Mouse (Mus musculus) intestine, postnatal 0 days (tissue): ENCODE data around the gene Decr2. TPM values are rescaled to one million over a fixed set of nuclear protein-coding genes. Genes with fewer than 3 reads are reported as not detected.
A peak's percentile ranks its signal among the peaks of the same experiment; 100 is the strongest.

Source experiments
- ATAC-seq: fragments of 200-750 bp; cut with Nextera tagmentation; 2 replicates; pipeline ENCODE4 v1.8.0; 2017; ENCODE audit warnings: mild to moderate bottlenecking, moderate TSS enrichment, moderate library complexity
- H3K27ac ChIP-seq: fragments of 300-500 bp; sonication (generic); 2 replicates; pipeline ENCODE4 v1.5.1; 2014; ENCODE audit warnings: mild to moderate bottlenecking, low read depth, low read length, moderate library complexity
- H3K27me3 ChIP-seq: fragments of 300-500 bp; sonication (generic); replicated peaks from 2 replicates; pipeline ENCODE4 v1.6.1; 2014; ENCODE audit warnings: low read length, mixed read lengths; ENCODE audit not compliant: control insufficient read depth, insufficient read depth
- H3K36me3 ChIP-seq: fragments of 300-500 bp; sonication (generic); 2 replicates; pipeline ENCODE4 v1.6.1; 2014; ENCODE audit warnings: mild to moderate bottlenecking, moderate library complexity; ENCODE audit not compliant: control insufficient read depth, insufficient read depth
- H3K4me1 ChIP-seq: fragments of 300-500 bp; sonication (generic); replicated peaks from 2 replicates; pipeline ENCODE4 v1.6.1; 2014; ENCODE audit warnings: antibody characterized with exemption, low read length, mixed read lengths; ENCODE audit not compliant: control insufficient read depth, insufficient read depth
- H3K4me2 ChIP-seq: fragments of 300-500 bp; sonication (generic); replicated peaks from 2 replicates; pipeline ENCODE4 v1.6.1; 2014; ENCODE audit warnings: low read depth, mild to moderate bottlenecking, moderate library complexity
- H3K4me3 ChIP-seq: fragments of 300-500 bp; sonication (generic); 2 replicates; pipeline ENCODE4 v1.5.1; 2014; ENCODE audit warnings: low read depth, low read length
- H3K9ac ChIP-seq: fragments of 300-500 bp; sonication (generic); 2 replicates; pipeline ENCODE4 v1.6.1; 2014; ENCODE audit warnings: mild to moderate bottlenecking, low read depth, low read length
- H3K9me3 ChIP-seq: fragments of 300-500 bp; sonication (generic); 2 replicates; pipeline ENCODE4 v1.6.1; 2016; ENCODE audit warnings: mixed run types; ENCODE audit not compliant: control insufficient read depth
- CTCF ChIP-seq: sonication (generic); IDR thresholded peaks from 2 replicates; pipeline ENCODE4 v1.5.1; 2016; ENCODE audit warnings: low read depth, mild to moderate bottlenecking, control low read depth, antibody characterized with exemption, moderate library complexity
- WGBS: fragments of 180-500 bp; shearing (Covaris S2); extraction: QIAGEN DNeasy Blood & Tissue Kit; methylation state at CpG from one replicate; pipeline ENCODE4 v1.1.7; 2014; 5-methylcytosine and 5-hydroxymethylcytosine counted together
- polyA plus RNA-seq: library from polyadenylated mRNA; unstranded; fragments of >200 nt; fragmentation: Nextera tagmentation; extraction: Ambion mirVana; gene quantifications from 2 replicates; pipeline ENCODE4 v1.2.1, GENCODE M21; 2015

The Decr2 gene
- polyA plus RNA-seq: 36.2 and 37.4 TPM in 2 replicates

DNA sequence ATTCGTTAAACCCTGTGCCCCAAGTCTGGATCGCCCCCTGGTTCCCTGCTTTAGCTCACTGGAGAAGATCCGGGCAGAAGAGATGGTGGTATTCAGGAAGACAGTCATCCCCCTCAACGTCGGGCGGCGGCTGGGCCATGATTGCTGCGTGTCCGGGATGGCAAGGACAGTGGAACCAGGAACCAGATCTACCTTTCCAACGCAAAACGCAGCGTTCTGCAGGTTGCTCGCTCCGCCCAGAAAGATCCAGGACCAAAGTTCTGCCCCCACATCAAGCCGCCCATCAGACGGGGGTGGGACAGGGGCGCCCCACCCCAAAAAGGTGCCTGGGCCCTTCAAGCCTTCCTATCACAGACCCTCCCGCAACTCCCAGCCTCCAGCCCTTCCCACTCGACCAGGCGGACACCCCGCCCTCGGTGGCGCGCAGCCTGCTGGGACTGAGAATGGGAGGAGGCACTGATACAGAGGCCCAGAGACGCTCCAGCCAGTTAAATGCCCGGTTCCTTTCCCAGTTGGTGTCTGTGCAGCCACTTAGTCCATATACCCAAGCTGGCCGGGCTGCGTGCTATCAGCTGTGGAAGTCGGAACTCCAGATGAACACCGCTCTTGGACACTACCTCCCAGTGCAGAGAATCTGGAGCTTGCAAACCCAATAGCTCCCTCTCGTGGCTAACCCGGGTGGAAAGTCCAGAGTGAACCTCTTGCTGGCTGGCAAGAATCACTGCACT is at the start of gene Decr2:
Gene Decr2, minus strand, starts transcription at position 433 of the 728 bp plus-strand sequence.
- Histone ChIP-seq H3K9ac (peak within 1 kb of the TSS; percentile 47), H3K9me3 (no peaks in the 10 kb centered on the region), H3K27ac (peak within 1 kb of the TSS; percentile 79), H3K27me3 (no peaks in the 10 kb centered on the region), H3K36me3 (peaks cover 5% of the 10 kb centered on the region; the same call in 1 of the 2 replicates), H3K4me1 (no peaks in the 10 kb centered on the region), H3K4me3 (peak within 1 kb of the TSS; percentile 57), H3K4me2 (peak within 1 kb of the TSS; percentile 84)
- ATAC-seq: peak; percentile 95
- WGBS: under 1% methylated on average over 32 of the region's 32 CpGs
- peak; percentile 96 for TF ChIP-seq CTCF

DNA sequence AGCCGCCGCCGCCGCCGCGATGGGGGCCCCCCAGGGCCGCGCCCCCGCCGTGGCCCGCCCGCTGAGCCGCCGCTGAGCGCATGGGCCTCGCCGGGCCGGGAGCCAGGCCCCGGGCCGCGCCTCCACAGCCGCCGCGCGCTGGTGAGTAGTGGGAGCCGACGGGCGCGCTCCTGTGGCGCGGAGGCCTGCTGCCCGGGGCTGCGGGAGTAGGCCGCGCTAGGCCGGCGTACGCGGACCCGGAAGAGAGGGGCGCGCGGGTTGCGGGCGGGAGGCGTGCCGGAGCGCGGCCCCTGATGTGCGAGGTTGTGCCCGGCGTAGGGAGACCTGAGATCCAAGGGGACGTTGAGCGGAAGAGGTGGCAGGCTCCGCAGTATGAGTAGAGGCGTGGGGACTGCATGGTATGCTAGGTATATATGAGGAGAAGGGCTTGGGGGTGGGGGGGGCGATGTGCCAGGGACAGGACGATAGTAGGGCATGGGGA is 48.8 kb upstream of the Decr2 start:
- no peaks in the 10 kb centered on the region for H3K27me3 ChIP-seq
- peak overlapping the region; percentile 75 for H3K4me3 ChIP-seq
- H3K4me1 ChIP-seq: no peaks in the 10 kb centered on the region
- peak overlapping the region; percentile 92 for H3K27ac ChIP-seq
- no peaks in the 10 kb centered on the region for H3K9me3 ChIP-seq
- under 1% methylated on average over 44 of the region's 58 CpGs for WGBS
- peak overlapping the region; percentile 86 for H3K4me2 ChIP-seq
- TF ChIP-seq CTCF: no peak
- peaks cover 17% of the 10 kb centered on the region; the same call in 1 of the 2 replicates for H3K36me3 ChIP-seq
- peak; percentile 71 for ATAC-seq
- peak overlapping the region; percentile 98 for H3K9ac ChIP-seq

DNA sequence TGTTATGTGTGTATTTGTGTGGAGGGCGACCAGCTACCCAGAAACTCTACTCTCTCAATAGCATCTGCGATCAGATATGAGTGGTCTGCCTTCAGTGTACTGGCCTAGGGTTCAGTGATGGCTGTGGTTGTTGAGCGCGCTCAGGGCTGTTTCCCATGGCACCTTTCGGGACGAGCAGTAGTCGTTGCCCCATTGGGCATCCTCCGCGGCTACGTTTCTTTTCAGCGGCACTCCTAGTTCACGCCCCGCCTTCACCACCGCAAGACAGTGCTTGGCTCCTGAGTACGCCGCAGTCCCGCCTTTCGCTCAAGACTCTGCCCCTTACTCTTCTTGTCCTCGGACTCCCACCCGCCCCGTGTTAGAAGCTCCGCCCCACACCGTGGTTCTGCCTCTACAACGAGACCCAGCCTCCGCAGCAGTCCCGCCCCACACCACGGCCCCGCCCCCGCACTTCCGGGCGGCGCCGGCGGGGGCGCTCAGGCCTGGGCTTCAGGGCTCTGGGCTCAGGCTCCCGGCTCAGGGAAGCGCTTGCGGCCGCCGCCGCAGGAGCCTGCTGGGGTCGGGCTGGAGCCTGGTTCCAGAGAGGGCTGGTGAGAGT is 48.2 kb upstream of the Decr2 start, which contains the start of gene Axin1:
Gene Axin1, plus strand, starts transcription at position 450 of the 598 bp plus-strand sequence.
- no peaks in the 10 kb centered on the region for H3K27me3 ChIP-seq
- peak within 1 kb of the TSS; percentile 98 for H3K9ac ChIP-seq
- ATAC-seq: peak; percentile 97
- no peaks in the 10 kb centered on the region for H3K4me1 ChIP-seq
- peaks cover 12% of the 10 kb centered on the region; the same call in 1 of the 2 replicates for H3K36me3 ChIP-seq
- H3K4me3 ChIP-seq: peak within 1 kb of the TSS; percentile 75
- peak; percentile 76 for TF ChIP-seq CTCF
- under 1% methylated on average over 42 of the region's 42 CpGs for WGBS
- H3K27ac ChIP-seq: peak within 1 kb of the TSS; percentile 92
- H3K4me2 ChIP-seq: peak within 1 kb of the TSS; percentile 86
- H3K9me3 ChIP-seq: no peaks in the 10 kb centered on the region

DNA sequence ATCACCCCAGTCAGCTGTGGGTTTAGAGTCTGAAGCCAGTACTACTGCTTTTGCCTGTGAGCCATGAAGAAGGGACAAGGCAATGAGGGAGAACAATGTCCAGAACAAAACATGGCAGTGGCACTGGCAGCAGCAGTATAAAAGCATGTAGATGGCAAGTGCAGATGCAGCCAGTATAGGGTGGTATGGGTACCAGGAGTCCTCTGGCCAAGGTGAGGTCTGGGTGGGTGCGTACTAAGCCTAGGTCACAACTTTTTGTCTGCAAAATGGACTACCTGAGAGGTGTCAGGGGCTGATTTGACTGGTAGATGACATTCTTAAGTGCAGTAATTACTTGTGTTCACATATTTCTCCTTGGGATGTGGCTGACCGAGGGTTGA is 47.6 kb upstream of the Decr2 start:
- H3K27ac ChIP-seq: 0 out of 2 replicates have a peak overlapping the region, but pooled peaks have one; percentile 92
- WGBS: 66% methylated on average over 2 of the region's 2 CpGs
- ATAC-seq: no peak
- TF ChIP-seq CTCF: no peak
- H3K4me1 ChIP-seq: no peaks in the 10 kb centered on the region
- no peaks in the 10 kb centered on the region for H3K27me3 ChIP-seq
- peak overlapping the region; percentile 86 for H3K4me2 ChIP-seq
- no peak overlapping the region; the same call in 1 of the 2 replicates for H3K4me3 ChIP-seq
- H3K9me3 ChIP-seq: no peaks in the 10 kb centered on the region
- H3K9ac ChIP-seq: 0 out of 2 replicates have a peak overlapping the region, but pooled peaks have one; percentile 22
- H3K36me3 ChIP-seq: 0 out of 2 replicates have a peak, but pooled peaks cover 6% of the 10 kb centered on the region

DNA sequence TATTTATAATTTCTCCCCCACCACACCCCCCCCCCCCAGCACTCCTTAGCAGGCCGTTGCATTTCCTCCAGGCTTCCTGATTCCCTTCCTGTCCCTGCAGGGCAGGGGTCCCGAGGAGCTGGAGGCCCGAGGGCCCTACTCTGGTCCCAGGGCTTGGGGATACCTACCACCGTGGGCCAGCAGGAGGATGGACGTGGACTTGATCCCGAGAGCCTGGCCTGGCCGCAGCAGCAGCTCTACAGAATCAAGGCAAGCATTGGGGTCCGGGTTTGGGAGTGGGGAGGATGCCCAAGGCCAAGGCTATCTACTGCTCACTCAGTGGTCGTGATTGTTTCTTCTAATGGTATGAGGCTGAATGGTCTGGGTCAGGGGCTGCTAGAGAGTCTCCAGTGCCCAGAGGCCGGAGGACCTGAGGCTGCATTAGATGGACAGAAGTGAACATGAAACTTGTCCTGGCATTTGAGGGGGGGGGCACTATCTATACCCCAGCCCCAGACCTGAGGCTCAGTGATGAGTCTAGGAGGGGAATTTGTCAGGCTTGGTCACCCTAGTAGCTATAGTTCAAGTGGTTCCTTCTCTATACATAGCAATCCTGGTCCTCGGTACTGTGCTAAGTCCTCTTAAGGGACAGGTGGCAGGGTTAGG is 47.1 kb upstream of the Decr2 start:
- no peak for ATAC-seq
- Histone ChIP-seq H3K9me3 (no peaks in the 10 kb centered on the region), H3K9ac (no peak overlapping the region), H3K27me3 (no peaks in the 10 kb centered on the region), H3K4me2 (no peak overlapping the region), H3K4me3 (no peak overlapping the region), H3K36me3 (0 out of 2 replicates have a peak, but pooled peaks cover under 1% of the 10 kb centered on the region), H3K27ac (no peak overlapping the region), H3K4me1 (no peaks in the 10 kb centered on the region)
- no peak for TF ChIP-seq CTCF
- 83% methylated on average over 11 of the region's 11 CpGs for WGBS
